Mouse (Mus musculus): ENCODE measurements at regions not wholly inside any gene's neighbourhood (a gene's known extent, or its start where the extent isn't known, plus 50 kb on each side); places are given as distances from the start of the nearest gene placed in this dataset.

DNA sequence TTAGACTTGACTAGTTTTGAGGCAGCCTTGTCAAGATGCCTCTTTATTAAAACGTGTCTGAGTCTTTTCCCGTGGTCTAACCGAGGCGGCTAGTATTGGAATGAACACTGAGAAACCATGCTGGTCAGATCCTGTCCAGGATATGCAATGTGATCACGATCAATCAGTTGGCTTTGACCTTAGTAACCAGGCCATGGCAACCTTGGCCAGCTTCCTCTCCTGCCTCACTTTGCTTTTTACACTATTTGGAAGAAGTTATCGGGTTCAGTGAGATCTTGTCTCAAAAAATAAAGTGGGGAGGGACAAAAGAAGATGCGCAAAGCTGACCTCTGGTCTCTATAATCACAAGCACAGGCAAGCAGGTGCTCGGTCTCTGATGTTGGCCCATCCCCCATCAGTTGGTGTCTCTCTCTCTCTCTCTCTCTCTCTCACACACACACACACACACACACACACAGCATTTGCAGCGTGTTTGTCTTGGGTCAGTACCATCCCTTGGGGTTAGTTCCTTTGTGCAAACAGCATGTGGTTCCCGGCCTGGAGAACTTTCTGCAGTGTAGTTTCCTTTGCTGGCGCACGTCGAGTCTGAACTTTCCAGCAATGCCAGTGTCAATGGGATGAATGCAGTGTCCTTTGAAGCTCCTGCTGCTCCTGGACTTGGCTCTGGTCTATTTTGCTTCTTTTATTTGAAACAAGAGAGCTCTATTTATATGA lies 117.6 kb upstream of the Spdye4c start:
- Histone ChIP-seq H3K4me3 (ENCODE audit: insufficient read depth, low read depth, low read length) (no peak overlapping the region), H3K27ac (replicated peaks; ENCODE audit: low read depth, low read length) (no peak overlapping the region), H3K4me1 (ENCODE audit: control insufficient read depth, insufficient read depth, insufficient read length, low read length) (no peaks in the 10 kb centered on the region)

DNA sequence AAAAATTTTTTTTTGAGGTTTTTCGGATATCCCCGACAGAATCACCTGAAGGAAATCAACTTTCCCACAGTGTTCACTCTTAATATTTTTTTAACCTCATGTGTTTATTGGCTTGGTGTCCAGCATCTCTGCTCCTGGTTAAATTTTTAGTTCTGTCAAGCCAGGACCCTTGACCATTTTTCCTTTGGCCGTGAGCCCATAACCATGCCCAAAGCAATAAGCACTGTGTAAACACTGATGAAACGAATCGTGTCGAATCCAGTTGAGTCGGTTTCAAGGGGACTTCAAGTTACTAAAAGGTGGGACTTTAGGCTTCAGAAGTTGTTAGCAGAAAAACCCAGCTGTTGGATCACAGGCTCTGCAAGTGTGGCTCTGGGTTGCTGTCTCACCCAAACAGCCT lies 117.0 kb upstream of the Spdye4c start:
- Histone ChIP-seq H3K27ac (replicated peaks; ENCODE audit: low read depth, low read length) (no peak overlapping the region), H3K4me3 (ENCODE audit: insufficient read depth, low read depth, low read length) (no peak overlapping the region), H3K4me1 (ENCODE audit: control insufficient read depth, insufficient read depth, insufficient read length, low read length) (no peaks in the 10 kb centered on the region)

DNA sequence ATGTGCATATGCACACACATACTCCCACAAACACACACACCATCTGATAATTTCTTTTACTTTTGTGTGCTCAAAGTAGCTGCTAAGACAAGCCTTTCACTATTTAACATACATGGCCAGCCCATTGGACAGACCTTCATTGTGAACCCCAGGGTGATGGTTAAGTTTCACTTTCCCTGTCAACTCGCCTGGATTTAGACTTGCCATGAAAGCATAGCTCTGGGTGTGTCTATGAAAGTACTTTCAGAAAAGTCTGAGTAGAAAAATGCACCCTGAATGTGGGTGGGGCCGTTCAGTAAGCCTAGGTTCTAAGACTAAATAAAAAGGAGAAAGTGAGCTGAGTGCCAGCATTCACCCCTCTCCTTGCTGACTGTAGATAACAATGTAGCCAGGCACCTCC lies 113.8 kb upstream of the Spdye4c start:
- no peak overlapping the region for H3K27ac ChIP-seq (replicated peaks; ENCODE audit: low read depth, low read length)
- H3K4me1 ChIP-seq (ENCODE audit: control insufficient read depth, insufficient read depth, insufficient read length, low read length) = no peaks in the 10 kb centered on the region
- no peak overlapping the region for H3K4me3 ChIP-seq (ENCODE audit: insufficient read depth, low read depth, low read length)

DNA sequence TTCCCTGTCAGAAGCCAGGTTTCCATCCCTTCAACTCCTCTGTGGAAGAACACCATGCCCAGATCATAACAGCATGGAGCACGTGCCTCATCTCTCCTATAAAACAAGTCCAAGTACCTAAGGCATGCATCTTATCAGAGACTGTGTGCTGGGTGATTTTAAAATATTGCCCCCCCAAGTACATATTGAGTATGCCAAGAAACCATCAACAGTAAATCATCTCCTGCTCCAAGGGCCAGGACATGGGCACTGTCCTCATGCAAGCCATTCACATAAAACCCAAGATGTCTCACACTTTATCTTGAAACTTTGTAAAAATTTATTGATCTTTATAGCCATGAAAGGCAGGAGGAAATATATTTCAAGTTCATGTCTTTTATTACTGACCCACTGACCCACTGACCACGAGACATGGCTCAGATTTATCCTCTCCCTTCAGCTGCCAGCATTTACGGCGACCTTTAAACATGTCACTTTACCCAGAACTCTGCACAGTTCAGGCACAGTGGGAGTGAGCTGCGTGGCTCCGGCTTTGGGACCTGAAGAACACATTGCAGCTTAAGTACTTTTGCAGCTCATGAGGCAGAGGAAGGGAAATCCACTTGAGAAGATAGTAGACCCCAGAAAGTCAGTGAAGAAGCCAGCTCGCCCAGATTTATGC lies 99.7 kb upstream of the Spdye4c start:
- Histone ChIP-seq H3K4me1 (ENCODE audit: control insufficient read depth, insufficient read depth, insufficient read length, low read length) (no peaks in the 10 kb centered on the region), H3K27ac (replicated peaks; ENCODE audit: low read depth, low read length) (no peak overlapping the region), H3K4me3 (ENCODE audit: insufficient read depth, low read depth, low read length) (no peak overlapping the region)

DNA sequence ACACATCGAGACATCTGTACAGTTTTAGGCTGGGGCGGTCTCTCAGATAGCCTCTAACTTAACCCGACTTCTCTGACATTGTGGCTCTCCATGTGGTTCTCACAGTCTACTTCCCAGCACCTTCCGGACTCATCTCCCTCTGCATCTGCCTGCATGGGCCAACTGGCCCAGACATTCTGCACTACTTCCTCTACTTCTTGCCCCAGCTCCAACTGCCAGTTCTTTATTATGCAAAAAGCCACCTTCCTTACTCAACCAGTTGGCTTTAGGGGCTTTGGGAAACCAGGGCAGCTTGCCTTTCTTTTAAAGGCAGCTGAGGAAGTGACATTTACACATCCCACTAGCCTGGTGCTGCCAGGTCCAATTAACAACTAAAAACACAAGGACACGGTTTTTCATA lies 97.1 kb upstream of the Spdye4c start:
- Histone ChIP-seq H3K4me1 (ENCODE audit: control insufficient read depth, insufficient read depth, insufficient read length, low read length) (no peaks in the 10 kb centered on the region), H3K27ac (replicated peaks; ENCODE audit: low read depth, low read length) (no peak overlapping the region), H3K4me3 (ENCODE audit: insufficient read depth, low read depth, low read length) (no peak overlapping the region)

DNA sequence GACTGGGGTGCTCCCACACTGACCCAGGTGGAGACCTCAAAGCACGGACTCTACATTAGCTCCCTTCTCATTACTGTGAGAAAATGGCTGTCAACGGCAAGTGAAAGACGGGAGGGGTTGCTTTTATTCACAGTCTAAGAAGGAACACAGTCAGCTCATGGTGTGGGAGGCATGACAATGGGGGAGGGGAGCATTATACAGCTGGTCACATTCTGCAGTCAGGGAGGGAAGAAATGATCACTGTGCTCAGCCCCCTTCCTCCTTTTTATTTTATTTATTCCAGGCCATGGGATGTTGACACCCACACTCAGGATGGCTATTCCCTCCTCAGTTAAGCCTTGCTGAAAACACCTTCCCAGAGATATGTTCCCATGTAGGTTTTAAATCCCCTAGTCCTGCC lies 93.1 kb upstream of the Spdye4c start:
- H3K4me1 ChIP-seq (ENCODE audit: control insufficient read depth, insufficient read depth, insufficient read length, low read length) = no peaks in the 10 kb centered on the region
- no peak overlapping the region for H3K27ac ChIP-seq (replicated peaks; ENCODE audit: low read depth, low read length)
- no peak overlapping the region for H3K4me3 ChIP-seq (ENCODE audit: insufficient read depth, low read depth, low read length)

DNA sequence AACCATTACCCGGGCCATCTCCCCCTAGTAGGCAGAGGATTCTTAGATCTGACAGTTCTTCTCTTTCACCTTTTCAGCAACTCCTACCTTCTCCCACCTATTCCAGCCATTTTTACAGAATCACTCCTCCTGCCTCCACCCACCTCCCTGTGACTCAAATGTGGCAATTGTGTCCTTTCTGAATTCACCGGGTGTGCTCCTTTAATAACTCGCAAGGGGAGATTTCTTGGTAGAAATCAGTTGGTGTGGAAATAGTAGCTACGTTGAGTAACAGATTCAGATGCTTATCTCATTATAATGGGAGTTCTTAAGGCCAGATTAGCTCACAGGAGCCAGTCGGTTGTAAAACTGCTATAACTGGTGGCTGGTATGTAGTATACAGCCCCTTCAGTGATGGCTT lies 92.4 kb upstream of the Spdye4c start:
- H3K4me3 ChIP-seq (ENCODE audit: insufficient read depth, low read depth, low read length) = no peak overlapping the region
- no peak overlapping the region for H3K27ac ChIP-seq (replicated peaks; ENCODE audit: low read depth, low read length)
- no peaks in the 10 kb centered on the region for H3K4me1 ChIP-seq (ENCODE audit: control insufficient read depth, insufficient read depth, insufficient read length, low read length)

DNA sequence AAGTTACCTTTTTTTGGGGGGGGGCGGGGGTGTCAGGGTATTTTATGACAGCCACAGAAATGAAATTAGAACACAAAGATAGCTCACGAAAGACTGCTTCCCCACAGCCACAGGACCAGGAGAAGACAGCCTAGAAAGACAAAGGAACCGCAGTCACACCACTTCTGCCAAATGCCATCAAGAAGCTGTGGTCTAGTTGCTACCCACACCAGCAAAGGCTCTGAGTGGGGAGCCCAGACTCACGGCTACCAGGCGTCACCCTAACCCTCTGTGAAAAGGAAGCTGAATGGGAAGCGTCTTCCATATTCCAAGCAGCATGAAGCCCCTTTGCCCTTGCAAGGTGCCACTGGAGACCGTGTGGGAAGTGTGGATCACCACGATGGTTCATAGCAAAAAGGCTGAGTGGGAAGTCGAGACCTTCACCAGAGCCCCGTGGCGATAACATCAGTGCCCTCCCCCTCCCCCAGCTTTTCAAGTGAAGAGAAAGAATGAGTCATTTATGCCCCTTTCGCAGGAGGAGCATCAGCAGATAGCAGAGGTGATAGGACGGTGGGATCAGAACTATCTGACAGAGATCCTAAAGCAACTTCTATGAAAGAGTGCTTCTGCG lies 91.3 kb upstream of the Spdye4c start:
- Histone ChIP-seq H3K4me3 (ENCODE audit: insufficient read depth, low read depth, low read length) (no peak overlapping the region), H3K27ac (replicated peaks; ENCODE audit: low read depth, low read length) (no peak overlapping the region), H3K4me1 (ENCODE audit: control insufficient read depth, insufficient read depth, insufficient read length, low read length) (no peaks in the 10 kb centered on the region)

DNA sequence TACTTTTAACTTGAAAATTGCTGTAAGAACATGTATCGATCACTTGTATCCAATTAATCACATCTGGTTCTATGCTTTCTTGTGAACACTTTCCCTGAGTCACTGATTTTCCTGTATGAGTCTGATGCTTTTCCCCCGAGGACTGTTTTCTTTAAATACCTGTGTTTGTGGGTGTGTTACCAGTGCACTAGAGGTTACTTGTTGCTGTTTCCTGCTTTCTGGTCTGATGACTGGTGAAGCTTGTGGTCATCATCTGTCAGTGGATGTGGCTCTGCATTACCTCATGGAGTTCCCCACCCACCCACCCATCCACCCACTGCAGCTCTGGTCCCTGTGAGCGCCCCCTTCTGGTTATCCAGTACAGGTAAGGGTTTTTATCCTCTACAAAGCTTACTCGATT lies 88.3 kb upstream of the Spdye4c start:
- Histone ChIP-seq H3K4me1 (ENCODE audit: control insufficient read depth, insufficient read depth, insufficient read length, low read length) (no peaks in the 10 kb centered on the region), H3K4me3 (ENCODE audit: insufficient read depth, low read depth, low read length) (no peak overlapping the region), H3K27ac (replicated peaks; ENCODE audit: low read depth, low read length) (no peak overlapping the region)

DNA sequence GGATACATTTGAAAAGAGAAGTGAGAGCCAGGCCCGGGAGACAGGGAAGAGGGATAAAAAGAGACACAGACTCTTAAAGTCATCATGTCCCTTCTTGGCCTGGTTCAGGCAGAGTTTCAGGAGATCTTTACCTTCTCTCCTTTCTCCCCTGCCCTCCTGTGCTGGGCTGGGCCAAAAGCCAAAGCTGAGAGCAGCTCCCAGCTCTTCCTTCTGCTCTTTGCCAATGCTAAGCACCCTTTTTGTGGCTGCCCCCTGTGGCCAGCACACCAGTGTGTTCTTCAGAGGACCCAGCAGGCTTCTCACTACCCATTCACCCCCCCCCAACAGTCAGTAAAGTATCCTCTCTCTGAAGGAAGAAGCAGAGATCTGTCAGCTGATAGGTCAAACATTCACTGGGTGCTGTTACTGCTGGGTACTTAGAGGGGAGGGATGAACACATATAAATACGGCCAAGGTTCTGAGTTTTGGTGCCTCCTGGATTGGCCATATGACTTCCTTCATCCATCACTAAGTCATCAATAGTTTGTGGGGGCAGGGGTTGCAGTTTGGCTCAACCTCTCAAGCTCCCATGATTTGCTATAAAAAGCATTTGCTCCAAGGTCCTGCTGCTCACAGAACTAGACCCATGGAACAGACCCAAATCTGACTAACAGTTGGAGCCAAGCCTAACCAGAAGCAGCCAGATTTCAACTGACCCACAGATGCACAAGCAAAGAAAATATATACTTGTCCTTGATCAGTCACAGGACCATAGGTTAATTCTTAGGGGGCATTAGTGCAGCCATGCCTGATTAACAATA lies 87.7 kb upstream of the Spdye4c start:
- no peak overlapping the region for H3K4me3 ChIP-seq (ENCODE audit: insufficient read depth, low read depth, low read length)
- H3K4me1 ChIP-seq (ENCODE audit: control insufficient read depth, insufficient read depth, insufficient read length, low read length) = no peaks in the 10 kb centered on the region
- H3K27ac ChIP-seq (replicated peaks; ENCODE audit: low read depth, low read length) = no peak overlapping the region

DNA sequence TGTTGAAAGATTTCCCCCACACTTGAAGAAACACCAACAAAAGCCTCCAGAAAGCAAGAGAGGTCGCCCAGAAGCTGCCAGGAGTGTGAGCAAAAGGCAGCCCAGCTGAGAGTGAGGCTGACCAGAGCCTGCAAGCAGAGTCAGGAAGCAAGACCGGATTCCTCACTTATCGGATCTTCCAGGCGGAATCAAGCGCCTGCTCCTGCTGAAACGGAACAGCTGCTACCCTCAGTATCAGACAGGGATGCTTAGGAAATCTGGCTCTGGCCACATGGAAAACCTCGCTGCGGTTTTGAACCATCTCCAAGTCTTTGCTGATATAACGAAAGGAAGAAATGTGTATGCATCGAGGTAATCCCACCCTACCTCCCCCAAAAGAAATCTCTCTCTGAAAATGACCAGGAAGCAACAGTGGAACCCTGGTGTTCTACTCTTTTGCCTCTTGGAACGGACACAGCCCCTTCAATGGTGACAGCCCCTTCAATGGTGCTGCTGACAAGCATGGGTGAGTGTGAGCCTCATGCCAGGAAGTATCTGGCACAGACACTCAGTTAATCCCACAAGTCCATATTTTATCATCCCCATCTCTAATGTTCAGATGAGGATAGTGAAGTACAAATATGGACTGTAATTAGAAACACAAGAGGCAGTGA lies 83.3 kb upstream of the Spdye4c start:
- no peak overlapping the region for H3K27ac ChIP-seq (replicated peaks; ENCODE audit: low read depth, low read length)
- no peak overlapping the region for H3K4me3 ChIP-seq (ENCODE audit: insufficient read depth, low read depth, low read length)
- H3K4me1 ChIP-seq (ENCODE audit: control insufficient read depth, insufficient read depth, insufficient read length, low read length) = no peaks in the 10 kb centered on the region

DNA sequence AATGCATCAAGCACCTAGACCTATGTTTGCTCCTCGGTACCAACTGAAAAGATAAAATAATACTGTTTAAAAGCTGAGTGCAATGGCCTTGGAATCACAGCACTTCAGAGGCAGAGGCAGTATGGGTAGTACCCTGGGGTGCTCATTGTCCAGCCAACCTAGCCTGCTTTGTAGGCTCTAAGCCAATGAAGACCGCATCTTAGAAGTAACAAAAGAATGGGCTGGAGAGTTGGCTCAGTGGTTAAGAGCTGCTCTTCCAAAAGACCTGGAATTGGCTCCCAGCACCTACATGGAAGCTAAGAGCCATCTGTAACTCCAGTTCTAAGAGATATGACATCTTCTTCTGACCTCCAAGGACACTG lies 82.8 kb upstream of the Spdye4c start:
- no peaks in the 10 kb centered on the region for H3K4me1 ChIP-seq (ENCODE audit: control insufficient read depth, insufficient read depth, insufficient read length, low read length)
- H3K4me3 ChIP-seq (ENCODE audit: insufficient read depth, low read depth, low read length) = no peak overlapping the region
- H3K27ac ChIP-seq (replicated peaks; ENCODE audit: low read depth, low read length) = no peak overlapping the region

DNA sequence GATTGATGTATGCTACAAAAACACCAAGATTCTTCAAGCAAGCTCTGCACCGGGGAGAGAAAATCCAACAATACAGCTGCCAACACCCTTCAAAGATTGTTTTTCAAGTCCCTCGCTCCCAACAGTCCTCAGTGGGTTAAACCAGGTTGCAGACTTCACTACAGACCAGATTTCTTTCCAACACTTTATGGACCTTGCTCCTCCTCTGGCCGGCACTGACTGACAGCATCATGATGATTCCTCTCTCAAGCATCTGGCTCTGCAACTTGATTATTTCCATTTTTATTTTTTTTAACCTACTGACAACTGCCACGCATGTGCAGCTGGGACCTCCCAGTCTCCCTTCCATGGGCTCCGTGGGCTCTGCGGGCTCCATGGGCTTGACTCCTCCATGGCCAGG lies 79.7 kb upstream of the Spdye4c start:
- Histone ChIP-seq H3K27ac (replicated peaks; ENCODE audit: low read depth, low read length) (no peak overlapping the region), H3K4me3 (ENCODE audit: insufficient read depth, low read depth, low read length) (no peak overlapping the region), H3K4me1 (ENCODE audit: control insufficient read depth, insufficient read depth, insufficient read length, low read length) (no peaks in the 10 kb centered on the region)

DNA sequence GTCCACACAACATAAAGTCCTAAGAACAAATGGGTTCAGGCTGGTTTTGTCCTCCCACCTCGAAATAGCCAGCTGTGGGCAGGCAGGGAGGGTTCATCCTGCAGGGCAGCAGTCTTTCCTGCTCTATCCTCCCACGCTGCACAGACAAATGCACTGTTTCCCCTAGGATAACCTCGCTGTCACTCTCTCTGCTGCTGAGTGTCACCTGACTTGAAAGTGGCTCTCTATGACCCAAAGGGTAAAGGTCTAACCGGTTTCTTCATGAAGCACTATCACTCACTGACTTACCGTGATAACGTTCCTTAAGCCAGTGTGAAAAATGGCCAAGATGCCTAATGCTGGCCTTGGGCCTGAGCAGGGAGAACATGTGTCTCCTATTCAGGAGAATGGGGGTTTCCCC lies 78.2 kb upstream of the Spdye4c start:
- no peaks in the 10 kb centered on the region for H3K4me1 ChIP-seq (ENCODE audit: control insufficient read depth, insufficient read depth, insufficient read length, low read length)
- no peak overlapping the region for H3K4me3 ChIP-seq (ENCODE audit: insufficient read depth, low read depth, low read length)
- no peak overlapping the region for H3K27ac ChIP-seq (replicated peaks; ENCODE audit: low read depth, low read length)

Measured in brown adipose tissue, adult 24 weeks (tissue).